Mouse (Mus musculus): Measurements from ENCODE around the gene Prkg1.

Prkg1 gene

GRCm38 (mm10) chr19:31621716-31622115 lies 143.1 kb downstream of the Prkg1 start:
- no peak for DNase-seq (ENCODE audit: low read depth, low spot score)

- DNase-seq (ENCODE audit: low read depth, low spot score) = no peak
Measured at GRCm38 (mm10) chr19:31616830-31617229, 148.0 kb downstream of the Prkg1 start.

DNA sequence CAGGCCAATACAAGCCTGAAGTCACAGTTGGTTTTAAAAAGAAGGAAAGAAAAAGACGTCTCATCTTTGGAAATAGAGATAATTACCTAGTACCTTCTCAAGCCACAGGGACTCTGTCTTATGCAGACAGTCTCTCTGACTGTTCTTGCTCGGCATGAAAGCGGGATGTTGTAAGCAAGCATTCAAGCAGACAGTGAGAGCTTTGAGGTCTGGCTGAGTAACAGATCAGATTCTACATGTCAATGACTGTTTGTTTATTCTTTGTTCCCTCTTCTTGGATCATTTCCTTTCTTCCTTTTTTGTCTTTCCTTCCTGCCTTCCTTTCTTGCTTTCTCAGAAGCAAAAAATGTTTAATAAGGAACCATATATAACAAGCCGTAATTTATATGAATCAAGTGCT lies 148.7 kb downstream of the Prkg1 start:
- no peak for DNase-seq (ENCODE audit: low read depth, low spot score)

GRCm38 (mm10) chr19:31613146-31613545 lies 151.7 kb downstream of the Prkg1 start:
- no peak for DNase-seq (ENCODE audit: low read depth, low spot score)

DNA sequence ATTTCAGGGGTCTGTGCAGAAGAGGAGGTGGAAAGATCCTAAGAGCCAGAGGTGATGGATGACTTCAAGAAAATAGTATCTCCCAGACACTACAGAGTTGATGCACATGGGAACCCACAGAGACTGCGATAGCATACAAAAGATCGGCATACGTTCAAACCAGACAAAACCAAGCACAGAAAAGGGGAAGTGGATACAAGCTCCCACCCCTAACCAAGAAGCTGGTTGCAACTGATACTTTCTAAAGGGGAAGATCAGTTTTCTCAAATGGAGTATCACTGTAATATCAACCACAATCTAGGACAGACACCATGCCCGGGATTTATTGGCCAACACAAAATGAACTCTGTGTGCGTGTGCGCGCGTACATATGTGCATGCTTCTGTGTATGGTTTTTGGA lies 162.3 kb downstream of the Prkg1 start:
- DNase-seq (ENCODE audit: low read depth, low spot score) = no peak

GRCm38 (mm10) chr19:31594011-31594410 lies 170.8 kb downstream of the Prkg1 start:
- DNase-seq (ENCODE audit: low read depth, low spot score) = no peak

DNA sequence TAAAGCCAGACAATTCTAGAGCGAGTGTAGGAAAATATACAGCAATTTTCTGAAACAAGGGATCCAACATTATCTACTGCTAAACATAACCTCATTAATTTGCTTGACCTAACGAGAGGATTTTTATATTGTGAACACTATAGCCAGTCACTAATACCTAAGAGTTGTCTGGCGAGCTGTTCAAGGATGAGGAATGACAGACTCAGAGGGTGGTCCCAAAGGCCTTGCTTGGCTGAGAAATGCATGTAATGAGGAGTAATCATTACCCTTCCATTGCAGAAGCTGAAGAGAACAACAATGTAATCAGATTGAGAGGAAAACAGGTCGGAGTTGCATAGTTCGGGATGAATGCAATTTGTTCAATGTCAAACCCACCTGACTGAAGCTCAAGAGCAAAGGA lies 174.1 kb downstream of the Prkg1 start:
- no peak for DNase-seq (ENCODE audit: low read depth, low spot score)

GRCm38 (mm10) chr19:31577092-31577491 lies 187.7 kb downstream of the Prkg1 start:
- no peak for DNase-seq (ENCODE audit: low read depth, low spot score)

DNA sequence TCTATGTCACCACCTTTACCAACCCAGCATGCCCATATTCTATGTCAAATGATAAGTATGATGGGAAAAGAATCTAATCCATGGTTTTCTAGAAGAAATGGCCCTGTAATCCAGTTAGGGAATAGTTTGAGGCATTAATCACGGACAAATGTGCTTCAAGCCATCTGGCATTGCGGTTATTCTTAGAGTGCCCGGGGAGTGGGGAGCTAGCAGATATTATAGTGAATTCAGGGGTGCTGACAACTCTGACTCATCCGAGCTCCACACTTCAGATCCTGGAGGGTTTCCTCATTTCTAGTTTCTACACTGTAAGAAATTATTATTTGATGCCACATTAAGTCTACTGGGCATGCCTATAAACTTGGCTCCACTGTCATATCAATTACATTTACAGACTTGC lies 200.5 kb downstream of the Prkg1 start:
- DNase-seq (ENCODE audit: low read depth, low spot score) = no peak

DNA sequence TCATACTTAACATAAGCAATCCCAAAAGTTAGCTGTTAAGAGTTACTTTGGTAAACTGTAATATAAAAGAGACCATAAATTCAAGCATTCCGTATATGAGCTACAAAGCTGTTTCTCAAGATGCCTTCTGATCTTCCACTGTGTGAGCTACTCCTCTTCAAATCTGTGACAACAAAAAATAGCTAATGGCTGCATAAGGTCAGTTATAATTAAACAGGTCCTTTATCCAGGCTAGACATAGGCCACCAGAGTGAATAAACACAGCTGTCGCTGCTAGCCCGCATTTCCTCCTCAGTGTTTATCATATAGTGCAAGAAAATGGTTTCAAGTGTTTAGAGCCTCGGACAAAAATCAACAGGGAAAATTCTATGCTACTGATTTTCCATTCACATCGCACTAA lies 218.8 kb downstream of the Prkg1 start:
- DNase-seq (ENCODE audit: low read depth, low spot score) = no peak

DNA sequence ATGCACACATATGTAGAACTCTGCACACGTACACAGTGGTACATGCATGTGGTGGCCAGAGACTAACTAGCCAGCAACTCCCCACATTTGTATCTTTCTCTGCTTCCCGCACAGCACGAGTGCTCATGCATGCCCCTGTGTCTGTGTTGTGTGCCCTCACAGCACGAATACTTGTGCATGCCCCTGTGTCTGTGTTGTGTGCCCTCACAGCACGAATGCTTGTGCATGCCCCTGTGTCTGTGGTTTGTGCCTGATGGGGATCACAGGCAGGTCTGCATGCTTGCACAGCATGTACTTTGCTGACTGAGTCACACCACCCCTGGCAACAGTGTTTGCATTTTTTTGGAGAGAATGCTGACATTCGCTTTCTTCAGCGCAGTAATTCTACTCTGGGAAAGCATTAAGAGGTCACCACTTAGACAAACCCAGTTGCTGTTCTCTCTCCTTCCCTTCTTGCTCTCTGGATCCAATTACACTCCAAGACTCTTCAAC lies 233.5 kb downstream of the Prkg1 start:
- no peak for DNase-seq (ENCODE audit: low read depth, low spot score)

GRCm38 (mm10) chr19:31530616-31531015 lies 234.2 kb downstream of the Prkg1 start:
- DNase-seq (ENCODE audit: low read depth, low spot score) = no peak

DNA sequence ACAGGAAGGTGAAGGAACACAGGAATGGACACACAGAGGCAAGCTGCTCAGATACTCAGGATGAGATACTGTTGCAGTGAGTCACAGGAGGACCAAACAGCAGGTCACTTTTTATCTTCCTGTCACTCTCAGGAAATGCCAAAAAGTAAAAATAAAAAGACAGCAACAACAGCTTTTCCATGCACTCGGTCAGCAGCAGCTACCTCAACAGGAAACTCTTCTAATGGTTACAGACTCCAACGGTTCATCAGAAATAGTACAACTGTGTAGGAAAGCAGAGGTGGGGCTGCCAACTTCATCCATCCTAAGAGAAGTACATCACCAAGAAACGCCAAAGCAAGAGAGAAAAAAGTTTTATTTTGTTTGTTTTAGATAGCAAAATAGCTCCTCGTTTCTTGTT lies 234.9 kb downstream of the Prkg1 start:
- DNase-seq (ENCODE audit: low read depth, low spot score) = no peak

DNA sequence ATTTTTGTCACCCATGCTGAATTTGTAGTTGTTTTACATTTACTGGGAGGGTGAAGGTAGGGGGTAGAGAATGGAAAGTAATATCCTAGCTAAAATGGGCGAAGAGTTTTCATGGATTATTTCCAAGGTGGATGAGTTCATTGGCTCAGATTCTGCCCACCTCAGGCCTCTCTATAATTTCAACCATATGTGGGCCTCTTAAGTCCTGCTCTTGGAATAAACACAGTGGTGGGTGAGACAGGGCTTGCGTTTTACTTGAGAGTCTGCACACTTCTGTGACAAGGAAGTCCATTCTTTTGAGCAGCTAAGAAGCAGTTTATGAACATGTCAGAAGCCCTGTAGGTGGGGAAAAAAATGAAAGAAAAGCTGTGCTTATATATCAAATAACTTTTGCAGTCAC lies 250.3 kb downstream of the Prkg1 start:
- no peak for DNase-seq (ENCODE audit: low read depth, low spot score)

DNA sequence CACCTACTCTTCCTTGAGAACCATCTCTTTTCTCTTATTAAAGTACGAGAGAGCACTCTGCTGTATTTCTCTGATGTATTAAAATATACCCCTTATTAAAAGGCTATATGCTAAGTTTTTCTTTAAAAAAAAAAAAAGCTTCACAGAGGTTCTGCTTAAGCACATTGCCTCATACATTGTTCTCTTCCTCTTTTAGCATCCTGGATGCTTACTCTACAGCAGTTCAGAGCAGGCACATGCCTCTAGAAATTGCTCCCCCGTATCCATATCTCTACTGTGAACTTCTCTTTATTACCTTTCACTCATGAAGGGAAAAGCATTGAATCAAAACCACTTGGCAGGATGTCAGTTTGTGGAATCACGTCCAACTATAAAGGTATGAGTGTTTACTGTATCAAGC lies 257.0 kb downstream of the Prkg1 start:
- no peak for DNase-seq (ENCODE audit: low read depth, low spot score)

GRCm38 (mm10) chr19:31506296-31506695 lies 258.5 kb downstream of the Prkg1 start:
- no peak for DNase-seq (ENCODE audit: low read depth, low spot score)

GRCm38 (mm10) chr19:31505041-31505440 lies 259.8 kb downstream of the Prkg1 start:
- no peak for DNase-seq (ENCODE audit: low read depth, low spot score)

GRCm38 (mm10) chr19:31497386-31497785 lies 267.4 kb downstream of the Prkg1 start:
- DNase-seq (ENCODE audit: low read depth, low spot score) = no peak

- no peak for DNase-seq (ENCODE audit: low read depth, low spot score)
Measured at GRCm38 (mm10) chr19:31489606-31490005, 275.2 kb downstream of the Prkg1 start.

DNA sequence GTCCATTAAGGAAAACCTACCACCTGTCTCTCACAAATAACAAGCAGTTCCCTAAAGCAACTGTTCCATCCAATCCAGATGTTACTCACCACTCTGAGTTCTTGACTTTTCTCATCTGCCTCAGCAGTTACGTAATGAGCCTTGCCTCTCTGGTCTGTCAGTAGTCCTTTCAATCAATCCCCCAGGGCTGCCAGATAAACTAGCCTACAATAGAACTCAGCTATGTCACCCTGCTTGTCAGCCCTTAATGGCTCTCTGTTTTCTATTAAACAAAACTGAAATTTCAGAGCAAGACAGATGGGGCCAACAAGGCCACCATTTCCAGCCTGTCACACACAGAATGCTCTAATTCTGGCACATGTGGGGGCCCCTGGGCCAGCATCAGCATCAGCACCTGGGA lies 293.1 kb downstream of the Prkg1 start:
- no peak for DNase-seq (ENCODE audit: low read depth, low spot score)

- no peak for DNase-seq (ENCODE audit: low read depth, low spot score)
Measured at GRCm38 (mm10) chr19:31460188-31460587, 304.6 kb downstream of the Prkg1 start.

GRCm38 (mm10) chr19:31444101-31444500 lies 320.7 kb downstream of the Prkg1 start:
- no peak for DNase-seq (ENCODE audit: low read depth, low spot score)

GRCm38 (mm10) chr19:31442311-31442710 lies 322.5 kb downstream of the Prkg1 start:
- DNase-seq (ENCODE audit: low read depth, low spot score) = no peak

- DNase-seq (ENCODE audit: low read depth, low spot score) = no peak
Measured at GRCm38 (mm10) chr19:31433446-31433845, 331.4 kb downstream of the Prkg1 start.

DNA sequence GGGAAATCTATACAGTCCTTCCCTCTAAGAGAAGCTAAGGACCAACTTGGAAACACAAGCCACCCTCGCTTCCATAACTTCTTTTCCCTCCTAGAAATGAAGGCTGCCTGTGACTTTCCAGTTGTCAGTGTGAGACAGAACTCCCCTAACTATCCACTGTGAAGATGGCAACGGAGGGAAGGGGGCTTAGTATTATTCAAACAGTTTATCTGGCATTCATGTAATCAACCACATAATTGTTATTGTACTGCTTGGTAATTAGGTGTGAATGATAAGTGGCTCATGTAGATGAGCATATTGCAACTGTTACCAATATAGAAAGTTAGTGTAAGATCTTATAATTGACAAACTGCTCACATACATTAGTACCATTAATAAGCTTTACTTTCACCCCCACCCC lies 333.4 kb downstream of the Prkg1 start:
- DNase-seq (ENCODE audit: low read depth, low spot score) = no peak

All from retina, postnatal 7 days (tissue).